Mouse (Mus musculus) spleen, postnatal 14 days (tissue): ENCODE measurements around the gene Ugt1a7c.
"Not testable (repeated sequence)": the region's sequence is repeated elsewhere in the genome, so short reads cannot be mapped to it uniquely, and the experiment has no call there.

Source experiments
- DNase-seq, 2 experiments: peaks; one replicate each; pipeline ENCODE4 v3.0.0; 2021 to 2022; ENCODE audit warnings: low spot score in 2 of 2

Gene Ugt1a7c

GRCm38 (mm10) chr1:88112769-88113168 lies 17.9 kb downstream of the Ugt1a7c start:
- DNase-seq, result not testable (repeated sequence)

- DNase-seq, result not testable (repeated sequence)
These were observed 25.7 kb downstream of the Ugt1a7c start for GRCm38 (mm10) chr1:88120550-88120949.

GRCm38 (mm10) chr1:88121521-88121920 lies 26.7 kb downstream of the Ugt1a7c start:
- DNase-seq, result not testable (repeated sequence)

GRCm38 (mm10) chr1:88125827-88126360 lies 31.0 kb downstream of the Ugt1a7c start:
- DNase-seq, result not testable (repeated sequence)

- DNase-seq, result not testable (repeated sequence)
These were observed 34.2 kb downstream of the Ugt1a7c start for GRCm38 (mm10) chr1:88129091-88129490.

GRCm38 (mm10) chr1:88130223-88130622 lies 35.4 kb downstream of the Ugt1a7c start:
- DNase-seq, result not testable (repeated sequence)

GRCm38 (mm10) chr1:88133908-88134456 lies 39.1 kb downstream of the Ugt1a7c start:
- no peak for DNase-seq

GRCm38 (mm10) chr1:88134457-88135011 lies 39.7 kb downstream of the Ugt1a7c start, which contains the start of gene Ugt1a6a:
Ugt1a6a (plus strand) TSS chr1:88134809.
- not testable (repeated sequence) for DNase-seq

GRCm38 (mm10) chr1:88135229-88135904 lies 40.5 kb downstream of the Ugt1a7c start:
- not testable (repeated sequence) for DNase-seq

GRCm38 (mm10) chr1:88136646-88137045 lies 41.8 kb downstream of the Ugt1a7c start:
- DNase-seq, result no peak

- no peak for DNase-seq
These were observed 42.4 kb downstream of the Ugt1a7c start for GRCm38 (mm10) chr1:88137264-88137663.

- no peak for DNase-seq
These were observed 43.3 kb downstream of the Ugt1a7c start for GRCm38 (mm10) chr1:88138145-88138544.

GRCm38 (mm10) chr1:88140492-88140891 lies 45.6 kb downstream of the Ugt1a7c start:
- not testable (repeated sequence) for DNase-seq

- DNase-seq, result peak; percentile 31 to 54
These were observed 49.3 kb downstream of the Ugt1a7c start for GRCm38 (mm10) chr1:88143966-88144675.

GRCm38 (mm10) chr1:88145278-88145677 lies 50.4 kb downstream of the Ugt1a7c start:
- not testable (repeated sequence) for DNase-seq

GRCm38 (mm10) chr1:88150133-88150532 lies 55.3 kb downstream of the Ugt1a7c start:
- not testable (repeated sequence) for DNase-seq

GRCm38 (mm10) chr1:88158430-88158829 lies 63.6 kb downstream of the Ugt1a7c start:
- no peak for DNase-seq

- DNase-seq, result no peak
These were observed 70.8 kb downstream of the Ugt1a7c start, which contains the start of gene Ugt1a5 for GRCm38 (mm10) chr1:88165711-88166110. Ugt1a5 (plus strand) TSS chr1:88166012.

- not testable (repeated sequence) for DNase-seq
These were observed 77.3 kb downstream of the Ugt1a7c start for GRCm38 (mm10) chr1:88172190-88172589.

- DNase-seq, result no peak
These were observed 84.8 kb downstream of the Ugt1a7c start for GRCm38 (mm10) chr1:88179657-88180056.

GRCm38 (mm10) chr1:88186325-88186935 lies 91.6 kb downstream of the Ugt1a7c start:
- no peak for DNase-seq
